Mouse (Mus musculus): Measurements from ENCODE around the gene Fam221b. TPM values are rescaled to one million over a fixed set of nuclear protein-coding genes. Genes with fewer than 3 reads are reported as not detected.
A peak's percentile ranks its signal among the peaks of the same experiment; 100 is the strongest.

The Fam221b gene
- polyA plus RNA-seq, 1 experiment from 2014 or later, result 1.3 TPM

GRCm38 (mm10) chr4:43652726-43653125 is 16.2 kb downstream of the Fam221b start:
- no peak overlapping the region for H3K27ac ChIP-seq (ENCODE audit: low read length)
- 90% methylated on average over 4 of the region's 4 CpGs for WGBS

GRCm38 (mm10) chr4:43649783-43650182 is 19.2 kb downstream of the Fam221b start:
- Histone ChIP-seq H3K9ac (replicated peaks; ENCODE audit: low read depth, low read length) (no peak overlapping the region), H3K9me3 (ENCODE audit: control insufficient read depth, low read length) (0 out of 2 replicates have a peak, but pooled peaks cover 3% of the 10 kb centered on the region), H3K4me3 (replicated peaks; ENCODE audit: low read length) (no peak overlapping the region), H3K4me2 (ENCODE audit: low read length) (no peak overlapping the region), H3K27me3 (replicated peaks; ENCODE audit: control insufficient read depth, insufficient read depth, low read length) (no peaks in the 10 kb centered on the region), H3K4me1 (replicated peaks; ENCODE audit: control insufficient read depth, insufficient read depth, low read length) (no peaks in the 10 kb centered on the region; the same call in 1 of the 2 replicates), H3K36me3 (ENCODE audit: control insufficient read depth, insufficient read depth) (0 out of 2 replicates have a peak, but pooled peaks cover 8% of the 10 kb centered on the region), H3K27ac (ENCODE audit: low read length) (no peak overlapping the region)
- ATAC-seq, result no peak
- 96% methylated on average over 3 of the region's 3 CpGs for WGBS

More at GRCm38 (mm10) chr4:43652726-43653125, 16.2 kb downstream of the Fam221b start:
- peaks cover 8% of the 10 kb centered on the region for H3K4me1 ChIP-seq (replicated peaks; ENCODE audit: control insufficient read depth, insufficient read depth, low read length)
- no peak overlapping the region for H3K9ac ChIP-seq (replicated peaks; ENCODE audit: low read depth, low read length)
- no peaks in the 10 kb centered on the region for H3K27me3 ChIP-seq (replicated peaks; ENCODE audit: control insufficient read depth, insufficient read depth, low read length)
- ATAC-seq, result no peak
- H3K36me3 ChIP-seq (ENCODE audit: control insufficient read depth, insufficient read depth), result 0 out of 2 replicates have a peak, but pooled peaks cover 8% of the 10 kb centered on the region
- H3K4me3 ChIP-seq (replicated peaks; ENCODE audit: low read length), result peak overlapping the region; percentile 32
- no peak overlapping the region; the same call in 1 of the 2 replicates for H3K4me2 ChIP-seq (ENCODE audit: low read length)
- H3K9me3 ChIP-seq (ENCODE audit: control insufficient read depth, low read length), result 0 out of 2 replicates have a peak, but pooled peaks cover 3% of the 10 kb centered on the region

- no peak overlapping the region for H3K9ac ChIP-seq (replicated peaks; ENCODE audit: low read depth, low read length)
Observed at GRCm38 (mm10) chr4:43640491-43640890, 28.5 kb downstream of the Fam221b start.

GRCm38 (mm10) chr4:43640076-43640475 is 28.9 kb downstream of the Fam221b start:
- no peak for ATAC-seq

More at GRCm38 (mm10) chr4:43640491-43640890, 28.5 kb downstream of the Fam221b start:
- H3K4me1 ChIP-seq (replicated peaks; ENCODE audit: control insufficient read depth, insufficient read depth, low read length), result no peaks in the 10 kb centered on the region
- no peak overlapping the region for H3K4me3 ChIP-seq (replicated peaks; ENCODE audit: low read length)
- H3K9me3 ChIP-seq (ENCODE audit: control insufficient read depth, low read length), result no peaks in the 10 kb centered on the region
- H3K27me3 ChIP-seq (replicated peaks; ENCODE audit: control insufficient read depth, insufficient read depth, low read length), result no peaks in the 10 kb centered on the region
- H3K36me3 ChIP-seq (ENCODE audit: control insufficient read depth, insufficient read depth), result no peaks in the 10 kb centered on the region
- H3K27ac ChIP-seq (ENCODE audit: low read length), result no peak overlapping the region
- no peak for ATAC-seq
- H3K4me2 ChIP-seq (ENCODE audit: low read length), result no peak overlapping the region
- WGBS, result 81% methylated on average over 6 of the region's 6 CpGs

GRCm38 (mm10) chr4:43636751-43637150 is 32.2 kb downstream of the Fam221b start:
- no peak for ATAC-seq
- no peak overlapping the region for H3K4me3 ChIP-seq (replicated peaks; ENCODE audit: low read length)
- H3K4me2 ChIP-seq (ENCODE audit: low read length), result no peak overlapping the region
- no peak overlapping the region for H3K9ac ChIP-seq (replicated peaks; ENCODE audit: low read depth, low read length)
- peaks cover 20% of the 10 kb centered on the region for H3K4me1 ChIP-seq (replicated peaks; ENCODE audit: control insufficient read depth, insufficient read depth, low read length)
- H3K9me3 ChIP-seq (ENCODE audit: control insufficient read depth, low read length), result no peaks in the 10 kb centered on the region
- H3K27me3 ChIP-seq (replicated peaks; ENCODE audit: control insufficient read depth, insufficient read depth, low read length), result no peaks in the 10 kb centered on the region
- H3K27ac ChIP-seq (ENCODE audit: low read length), result no peak overlapping the region
- 52% methylated on average over 6 of the region's 6 CpGs for WGBS
- no peaks in the 10 kb centered on the region for H3K36me3 ChIP-seq (ENCODE audit: control insufficient read depth, insufficient read depth)

More at GRCm38 (mm10) chr4:43640076-43640475, 28.9 kb downstream of the Fam221b start:
- H3K4me1 ChIP-seq (replicated peaks; ENCODE audit: control insufficient read depth, insufficient read depth, low read length), result no peaks in the 10 kb centered on the region
- WGBS, result 78% methylated on average over 9 of the region's 9 CpGs
- no peaks in the 10 kb centered on the region for H3K9me3 ChIP-seq (ENCODE audit: control insufficient read depth, low read length)
- H3K9ac ChIP-seq (replicated peaks; ENCODE audit: low read depth, low read length), result no peak overlapping the region
- H3K4me2 ChIP-seq (ENCODE audit: low read length), result no peak overlapping the region
- H3K4me3 ChIP-seq (replicated peaks; ENCODE audit: low read length), result no peak overlapping the region
- H3K27me3 ChIP-seq (replicated peaks; ENCODE audit: control insufficient read depth, insufficient read depth, low read length), result no peaks in the 10 kb centered on the region
- no peak overlapping the region for H3K27ac ChIP-seq (ENCODE audit: low read length)
- H3K36me3 ChIP-seq (ENCODE audit: control insufficient read depth, insufficient read depth), result no peaks in the 10 kb centered on the region

- Histone ChIP-seq H3K4me1 (replicated peaks; ENCODE audit: control insufficient read depth, insufficient read depth, low read length) (peaks cover 29% of the 10 kb centered on the region), H3K4me3 (replicated peaks; ENCODE audit: low read length) (no peak overlapping the region), H3K4me2 (ENCODE audit: low read length) (no peak overlapping the region), H3K36me3 (ENCODE audit: control insufficient read depth, insufficient read depth) (no peaks in the 10 kb centered on the region), H3K9ac (replicated peaks; ENCODE audit: low read depth, low read length) (no peak overlapping the region), H3K27me3 (replicated peaks; ENCODE audit: control insufficient read depth, insufficient read depth, low read length) (no peaks in the 10 kb centered on the region), H3K27ac (ENCODE audit: low read length) (no peak overlapping the region), H3K9me3 (ENCODE audit: control insufficient read depth, low read length) (no peaks in the 10 kb centered on the region)
- WGBS, result 87% methylated on average over 7 of the region's 7 CpGs
- no peak for ATAC-seq
Observed at GRCm38 (mm10) chr4:43634621-43635374, 34.1 kb downstream of the Fam221b start.

- no peak for ATAC-seq
- no peaks in the 10 kb centered on the region for H3K9me3 ChIP-seq (ENCODE audit: control insufficient read depth, low read length)
- H3K36me3 ChIP-seq (ENCODE audit: control insufficient read depth, insufficient read depth), result no peaks in the 10 kb centered on the region
- H3K4me2 ChIP-seq (ENCODE audit: low read length), result no peak overlapping the region
- no peak overlapping the region for H3K27ac ChIP-seq (ENCODE audit: low read length)
- no peaks in the 10 kb centered on the region for H3K27me3 ChIP-seq (replicated peaks; ENCODE audit: control insufficient read depth, insufficient read depth, low read length)
- peaks cover 29% of the 10 kb centered on the region for H3K4me1 ChIP-seq (replicated peaks; ENCODE audit: control insufficient read depth, insufficient read depth, low read length)
- 88% methylated on average over 2 of the region's 2 CpGs for WGBS
- no peak overlapping the region for H3K9ac ChIP-seq (replicated peaks; ENCODE audit: low read depth, low read length)
- H3K4me3 ChIP-seq (replicated peaks; ENCODE audit: low read length), result no peak overlapping the region
Observed at GRCm38 (mm10) chr4:43633736-43634135, 35.2 kb downstream of the Fam221b start.

- H3K9me3 ChIP-seq (ENCODE audit: control insufficient read depth, low read length), result no peaks in the 10 kb centered on the region
- ATAC-seq, result no peak
- WGBS, result 85% methylated on average over 8 of the region's 8 CpGs
- H3K27me3 ChIP-seq (replicated peaks; ENCODE audit: control insufficient read depth, insufficient read depth, low read length), result no peaks in the 10 kb centered on the region
- 0 out of 2 replicates have a peak overlapping the region, but pooled peaks have one; percentile 0 for H3K4me2 ChIP-seq (ENCODE audit: low read length)
- peaks cover 29% of the 10 kb centered on the region for H3K4me1 ChIP-seq (replicated peaks; ENCODE audit: control insufficient read depth, insufficient read depth, low read length)
- no peak overlapping the region for H3K9ac ChIP-seq (replicated peaks; ENCODE audit: low read depth, low read length)
- H3K27ac ChIP-seq (ENCODE audit: low read length), result no peak overlapping the region
- H3K36me3 ChIP-seq (ENCODE audit: control insufficient read depth, insufficient read depth), result no peaks in the 10 kb centered on the region
- H3K4me3 ChIP-seq (replicated peaks; ENCODE audit: low read length), result no peak overlapping the region
Observed at GRCm38 (mm10) chr4:43633296-43633695, 35.6 kb downstream of the Fam221b start.

GRCm38 (mm10) chr4:43631956-43632920 is 36.7 kb downstream of the Fam221b start:
- Histone ChIP-seq H3K4me3 (replicated peaks; ENCODE audit: low read length) (peak overlapping the region; percentile 65), H3K36me3 (ENCODE audit: control insufficient read depth, insufficient read depth) (no peaks in the 10 kb centered on the region), H3K27ac (ENCODE audit: low read length) (peak overlapping the region; percentile 65; the same call in 1 of the 2 replicates), H3K4me1 (replicated peaks; ENCODE audit: control insufficient read depth, insufficient read depth, low read length) (peaks cover 29% of the 10 kb centered on the region), H3K9me3 (ENCODE audit: control insufficient read depth, low read length) (no peaks in the 10 kb centered on the region), H3K4me2 (ENCODE audit: low read length) (peak overlapping the region; percentile 80), H3K9ac (replicated peaks; ENCODE audit: low read depth, low read length) (peak overlapping the region; percentile 94), H3K27me3 (replicated peaks; ENCODE audit: control insufficient read depth, insufficient read depth, low read length) (no peaks in the 10 kb centered on the region)
- 53% methylated on average over 42 of the region's 42 CpGs for WGBS
- peak; percentile 24 for ATAC-seq
